Mouse (Mus musculus) WW6 (cell line): ENCODE results near the gene Vps51.
"Not testable (repeated sequence)": the region's sequence is repeated elsewhere in the genome, so short reads cannot be mapped to it uniquely, and the experiment has no call there.

Experiments
- DNase-seq: peaks from one replicate; pipeline ENCODE4 v3.0.0-alpha.2; 2013; ENCODE audit warnings: low read depth, low spot score

The Vps51 gene

DNA sequence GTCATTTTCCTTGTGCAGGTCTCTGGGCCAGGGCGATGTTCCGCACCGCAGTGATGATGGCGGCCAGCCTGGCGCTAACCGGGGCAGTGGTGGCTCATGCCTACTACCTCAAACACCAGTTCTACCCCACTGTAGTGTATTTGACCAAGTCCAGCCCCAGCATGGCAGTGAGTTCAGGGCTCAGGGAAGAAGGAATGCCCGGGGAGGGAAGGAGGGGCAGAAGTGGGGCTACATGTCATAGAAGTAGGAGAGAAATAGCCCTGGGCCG is 29.2 kb downstream of the Vps51 start:
- DNase-seq, result no peak

DNA sequence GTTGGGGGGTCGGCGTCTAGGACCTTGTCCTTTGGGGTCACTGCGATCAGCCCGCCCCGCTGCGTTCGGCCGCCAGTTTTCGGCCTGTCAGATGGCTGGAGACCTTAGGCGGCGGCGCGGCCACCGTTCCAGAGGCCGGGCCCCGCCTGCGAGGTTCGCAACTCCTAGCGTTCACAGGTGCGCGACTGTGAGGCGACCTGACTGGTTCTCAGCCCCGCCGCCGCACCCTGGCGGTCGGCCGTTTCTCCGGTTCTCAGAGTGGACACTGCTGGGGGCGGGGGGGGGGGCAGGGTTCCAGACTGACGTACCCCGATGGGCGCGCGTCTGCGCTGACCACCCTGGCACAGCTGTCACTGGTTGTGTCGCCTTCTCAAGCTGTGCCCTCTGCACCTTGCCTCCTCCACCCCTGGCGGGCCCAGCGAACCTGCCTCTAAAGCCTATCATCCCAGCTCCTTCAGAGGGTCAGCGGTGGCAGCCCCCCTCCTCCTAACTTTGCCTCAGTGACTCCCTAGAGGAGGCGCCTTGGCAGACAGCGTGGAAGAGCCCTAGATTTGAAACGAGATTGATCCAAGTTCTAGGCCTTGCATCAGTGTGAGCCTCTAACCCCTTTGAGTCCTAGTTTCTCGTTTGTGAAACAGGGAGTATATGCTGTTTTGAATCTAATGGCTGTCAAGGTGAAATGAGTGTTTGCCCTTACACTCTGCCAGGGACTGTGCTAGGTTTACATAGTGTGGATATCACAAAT is 29.7 kb downstream of the Vps51 start:
- no peak for DNase-seq

DNA sequence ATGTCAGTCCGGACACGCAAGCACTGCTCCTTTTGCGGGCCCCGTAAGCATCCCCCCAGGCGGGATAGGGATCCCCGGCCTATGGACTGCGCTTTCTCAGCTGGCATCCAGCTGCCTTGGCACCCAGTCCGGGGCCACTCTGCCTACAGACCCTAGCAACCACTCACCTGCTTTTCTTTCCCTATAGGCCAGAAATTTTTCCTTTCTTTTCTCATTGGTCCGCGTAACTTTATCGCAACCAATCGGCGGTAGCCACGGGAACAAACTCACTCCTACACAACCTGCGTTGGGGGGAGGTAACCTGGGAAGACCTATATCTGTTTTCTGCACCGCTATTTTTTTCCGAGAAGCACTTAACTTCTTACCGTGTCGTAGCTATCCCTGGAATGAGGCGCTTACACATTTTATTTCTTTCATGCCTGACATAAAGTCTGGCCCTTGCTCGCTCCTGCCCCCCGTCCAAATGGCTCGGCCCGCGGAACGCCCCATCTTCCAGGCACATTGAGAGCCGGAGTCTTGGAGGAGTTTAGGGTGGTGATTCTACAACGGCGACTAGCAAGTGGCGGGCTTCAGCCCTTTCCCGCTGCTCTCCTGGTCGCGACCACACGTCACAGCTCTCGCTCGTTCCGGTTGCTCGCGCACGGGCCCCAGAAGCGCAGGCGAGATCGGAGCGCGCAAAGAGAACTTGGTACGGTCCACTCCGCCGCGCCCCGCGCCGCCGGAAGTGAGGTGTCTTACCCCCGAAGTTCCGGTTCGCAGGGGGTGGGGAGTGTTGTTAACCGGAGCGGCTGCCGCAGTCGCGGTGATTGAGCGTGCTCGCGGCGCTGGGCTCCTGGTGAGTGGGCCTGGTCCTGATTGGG is 30.5 kb downstream of the Vps51 start, which contains the start of gene Syvn1:
Syvn1 (plus strand) TSS at position 283 of the 860 bp plus-strand sequence.
- DNase-seq, result no peak

DNA sequence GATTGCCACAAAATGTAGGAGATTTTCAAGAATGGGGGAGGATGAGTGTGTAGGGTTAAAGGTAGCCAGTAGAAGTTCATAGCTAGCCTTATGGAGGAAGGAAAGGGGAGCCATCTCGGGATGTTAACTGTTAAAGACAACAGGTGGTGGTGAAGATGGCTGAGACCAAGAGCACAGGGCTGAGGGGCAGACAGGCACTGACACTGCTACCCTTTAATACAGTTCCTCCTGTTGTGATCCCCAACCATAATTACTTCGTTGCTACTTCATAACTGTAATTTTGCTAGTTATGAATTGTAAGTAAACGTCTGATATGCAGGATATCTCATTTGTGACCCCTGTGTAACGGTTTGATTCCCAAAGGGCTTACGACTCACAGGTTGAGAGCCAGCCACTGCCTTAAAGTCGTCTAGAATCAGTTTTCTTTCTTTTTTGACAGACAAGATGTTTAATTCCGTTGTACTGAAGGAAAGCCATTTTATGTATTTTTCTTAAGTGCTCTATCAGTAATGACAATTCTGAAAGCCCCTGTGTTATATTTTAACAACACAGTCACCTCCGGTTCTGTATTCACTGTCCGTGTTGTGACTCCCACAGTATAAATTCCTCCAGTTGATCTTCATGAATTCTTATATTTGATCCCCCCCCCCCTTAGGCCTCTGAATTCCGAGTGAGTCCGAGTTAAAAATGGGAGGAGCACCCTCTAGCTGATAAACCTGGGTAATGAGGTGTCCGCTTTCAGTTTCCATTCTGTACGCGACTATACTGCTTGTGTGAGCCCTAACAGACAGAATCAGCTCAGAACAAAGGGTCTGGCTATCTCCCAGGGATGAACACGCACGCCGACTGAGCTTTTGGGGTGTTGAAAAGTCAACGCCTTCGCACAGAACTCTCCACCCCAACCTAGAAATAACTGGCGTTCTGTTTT is 31.4 kb downstream of the Vps51 start:
- no peak for DNase-seq

DNA sequence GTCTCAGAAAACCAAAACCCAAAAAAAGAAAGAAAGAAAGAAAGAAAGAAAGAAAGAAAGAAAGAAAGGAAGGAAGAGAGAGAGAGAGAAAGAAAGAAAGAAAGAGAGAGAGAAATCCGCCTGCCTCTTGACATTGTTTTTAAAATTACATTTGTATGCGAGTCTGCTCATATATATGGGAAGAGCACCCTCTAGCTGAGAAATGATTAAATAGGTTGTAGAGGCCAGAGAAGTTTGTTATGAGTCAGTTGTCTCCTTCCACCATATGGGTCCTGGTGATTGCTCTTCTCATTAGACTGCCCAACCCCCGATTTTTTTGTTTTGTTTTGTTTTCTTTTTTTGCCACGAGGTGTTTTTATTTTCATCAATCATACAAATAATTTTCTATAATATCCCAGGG is 32.9 kb downstream of the Vps51 start:
- DNase-seq, result not testable (repeated sequence)

DNA sequence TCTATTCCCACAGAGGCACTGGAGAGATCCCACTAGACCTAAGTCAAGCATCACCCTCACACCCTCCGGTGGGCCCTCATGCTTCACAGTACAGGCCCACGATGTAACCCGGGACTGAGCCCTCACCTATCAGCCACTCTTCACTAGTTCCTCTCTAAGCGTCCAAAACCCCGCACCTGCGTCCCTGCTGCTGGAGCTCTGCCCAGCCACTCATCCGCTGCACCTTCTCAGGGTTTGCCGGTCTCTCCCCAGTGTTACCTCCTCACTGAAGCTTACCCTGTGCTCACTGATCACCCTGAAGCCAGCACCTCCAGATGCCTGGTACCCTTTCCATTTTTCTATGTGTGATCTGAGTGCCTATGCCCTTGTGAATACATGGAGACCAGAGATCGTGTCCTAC is 34.7 kb downstream of the Vps51 start:
- no peak for DNase-seq

DNA sequence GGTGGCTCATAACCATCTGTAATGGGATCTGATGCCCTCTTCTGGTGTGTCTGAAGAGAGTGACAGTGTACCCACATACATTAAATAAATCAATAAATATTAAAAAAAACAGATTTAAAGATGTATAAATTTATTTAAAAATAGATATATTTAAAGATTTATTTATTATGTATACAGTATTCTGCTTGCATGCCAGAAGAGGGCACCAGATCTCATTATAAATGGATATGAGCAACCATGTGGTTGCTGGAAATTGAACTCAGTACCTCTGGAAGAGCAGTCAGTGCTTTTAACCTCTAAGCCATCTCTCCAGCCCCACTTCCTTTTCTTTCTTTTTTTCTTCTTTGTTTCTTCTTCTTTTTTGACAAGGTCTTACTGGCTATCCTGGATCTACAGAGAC is 37.0 kb downstream of the Vps51 start:
- DNase-seq, result no peak

DNA sequence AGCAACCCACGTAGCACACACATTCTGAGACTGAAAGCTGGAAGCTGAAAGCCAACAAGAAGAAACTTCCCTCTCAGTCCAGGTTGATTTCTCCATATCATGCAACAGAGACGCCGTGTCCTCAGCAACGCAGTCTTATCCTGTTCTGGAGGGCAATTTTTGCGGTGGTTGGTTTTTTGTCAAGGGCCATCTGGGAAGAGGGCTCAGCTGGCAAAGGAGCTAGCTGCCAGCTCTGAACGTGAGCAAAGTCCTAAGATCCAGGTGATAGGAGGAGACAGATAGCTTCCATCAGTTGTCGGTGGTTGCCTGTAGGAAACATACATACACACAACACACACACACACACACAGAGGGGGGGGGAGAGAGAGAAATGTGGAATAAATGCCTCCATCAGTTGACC is 38.7 kb downstream of the Vps51 start:
- no peak for DNase-seq

DNA sequence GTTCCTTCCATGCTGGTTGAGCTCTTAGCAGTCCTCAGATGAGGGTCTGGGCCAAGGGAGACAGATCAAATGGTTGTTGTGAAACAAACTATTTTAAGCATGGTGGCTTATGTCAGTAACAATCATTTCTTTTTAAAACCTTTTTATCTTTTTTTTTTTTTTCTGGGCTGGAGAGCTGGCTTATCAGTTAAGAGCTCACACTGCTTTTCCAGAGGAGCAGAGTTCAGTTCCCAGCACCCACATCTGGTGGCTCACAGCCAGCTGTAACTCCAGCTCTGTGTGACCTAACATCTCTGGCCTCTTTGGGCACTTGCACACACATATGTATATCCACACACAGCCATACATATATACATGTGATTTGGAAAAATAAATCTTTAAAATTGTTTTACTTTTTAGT is 39.3 kb downstream of the Vps51 start:
- DNase-seq, result no peak

DNA sequence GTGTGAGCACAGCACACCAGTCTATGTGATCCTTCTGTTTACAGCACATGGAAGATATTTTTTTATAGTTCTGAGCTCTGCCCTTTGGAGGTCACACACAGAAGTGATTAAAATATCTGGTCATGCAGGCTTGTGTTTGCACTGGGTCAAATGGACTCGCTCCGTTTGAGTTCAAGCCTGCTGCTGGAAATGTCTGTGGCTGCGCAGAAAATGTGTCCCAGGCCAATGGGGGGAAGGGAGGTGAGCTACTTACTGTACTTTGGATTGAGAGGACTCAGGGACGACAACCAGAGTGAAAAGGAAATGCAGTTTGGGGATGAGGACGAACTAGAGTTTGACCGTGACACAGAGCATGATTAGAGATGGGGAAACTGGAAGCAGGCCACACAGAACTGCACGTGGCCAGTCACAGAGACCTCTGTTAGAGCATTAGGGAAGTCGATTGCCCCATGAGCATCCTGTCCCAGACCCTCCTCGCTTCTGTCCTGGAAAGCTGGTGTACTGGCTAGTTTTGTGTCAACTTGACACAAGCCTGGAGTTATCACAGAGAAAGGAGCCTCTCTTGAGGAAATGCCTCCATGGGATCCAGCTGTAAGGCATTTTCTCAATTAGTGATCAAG is 41.0 kb downstream of the Vps51 start:
- DNase-seq, result no peak

DNA sequence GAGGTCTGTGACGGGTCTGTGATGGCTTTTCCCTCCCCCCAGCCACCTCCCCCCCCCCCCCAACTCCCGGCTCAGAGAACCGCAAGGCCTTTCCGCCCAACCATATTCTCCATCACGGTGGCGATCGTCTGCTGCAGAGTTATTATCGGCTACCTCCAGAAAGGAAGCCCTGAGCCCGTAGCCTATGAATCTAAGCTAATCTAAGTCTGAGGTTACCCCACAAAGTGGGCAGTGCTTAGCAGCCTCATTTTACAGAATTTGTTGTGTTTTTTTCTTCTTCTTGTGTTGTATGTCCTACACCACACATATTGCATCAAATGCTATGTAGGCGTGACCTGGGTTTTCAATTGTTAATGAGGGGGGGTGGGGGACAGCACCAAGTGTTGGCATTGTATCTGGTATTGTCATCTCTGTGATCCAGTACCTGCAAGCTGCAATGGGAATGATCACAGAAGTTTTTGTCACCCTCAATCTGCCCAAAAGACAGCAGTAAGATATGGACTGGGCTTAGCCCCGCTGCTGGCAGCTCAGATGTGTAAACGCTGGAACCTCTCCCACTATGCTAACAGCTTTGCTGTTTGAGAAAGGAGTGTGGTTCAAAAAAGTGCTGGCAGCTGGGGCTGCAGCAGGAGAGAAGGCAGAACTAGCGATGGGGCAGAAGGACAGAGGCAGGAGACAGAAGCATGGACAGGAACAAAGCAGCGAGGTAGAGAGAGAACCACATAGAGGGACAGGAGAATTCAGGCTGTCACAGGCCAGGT is 46.3 kb downstream of the Vps51 start:
- DNase-seq, result no peak

DNA sequence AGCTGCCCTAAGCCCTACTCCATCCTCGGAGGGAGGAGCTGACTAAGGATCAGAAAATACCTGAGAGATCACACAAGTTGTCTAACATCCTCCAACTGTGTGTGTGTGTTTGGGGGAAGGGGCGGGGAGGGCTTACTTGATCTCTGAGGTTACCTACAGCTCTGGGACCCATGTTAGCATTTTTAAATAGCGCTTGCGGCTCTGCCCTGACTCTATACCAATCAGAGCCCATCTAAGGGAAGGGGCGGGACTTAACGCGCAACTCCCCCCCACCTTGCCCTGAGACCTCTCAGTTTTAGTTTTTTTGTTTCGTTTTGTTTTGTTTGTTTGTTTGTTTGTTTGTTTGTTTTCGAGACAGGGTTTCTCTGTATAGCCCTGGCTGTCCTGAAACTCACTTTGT is 47.6 kb downstream of the Vps51 start:
- no peak for DNase-seq

DNA sequence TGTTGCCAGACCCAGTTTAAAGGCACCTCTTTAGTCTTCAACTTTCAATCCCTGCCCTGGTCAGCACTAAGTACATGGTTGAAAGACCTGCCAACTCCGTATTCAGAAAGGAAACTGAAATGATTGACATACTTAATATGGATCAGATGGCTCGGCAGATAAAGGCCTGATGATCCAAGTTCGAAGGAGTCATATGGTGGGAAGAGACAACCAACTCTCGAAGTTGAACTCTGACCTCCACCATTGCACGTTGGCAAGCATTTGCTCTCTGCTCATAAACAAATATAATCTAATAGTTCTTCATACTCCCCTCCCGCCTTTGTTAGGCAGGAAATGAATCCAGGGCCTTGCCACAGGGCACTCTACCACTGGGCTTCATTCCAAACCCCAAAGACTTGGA is 48.0 kb downstream of the Vps51 start:
- no peak for DNase-seq

DNA sequence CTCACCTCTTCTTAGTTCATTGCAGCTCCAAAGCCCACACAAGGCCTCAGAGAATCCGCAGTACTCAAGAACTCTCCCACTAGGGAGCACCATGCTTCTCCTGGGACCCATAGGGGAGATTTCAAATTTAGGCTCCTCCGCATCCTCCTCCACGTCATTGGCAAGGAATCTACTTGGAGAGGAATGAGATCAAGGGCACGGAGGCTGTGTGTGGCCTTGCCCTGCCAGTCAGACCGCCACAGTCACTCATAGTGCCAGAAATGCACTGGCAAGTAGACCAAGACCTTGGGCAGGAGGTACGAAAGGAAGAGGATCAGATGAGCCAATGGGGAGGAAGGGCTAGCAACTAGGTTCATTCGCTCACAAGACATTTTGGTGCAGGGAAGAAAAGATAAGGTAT is 53.1 kb downstream of the Vps51 start:
- DNase-seq, result no peak

DNA sequence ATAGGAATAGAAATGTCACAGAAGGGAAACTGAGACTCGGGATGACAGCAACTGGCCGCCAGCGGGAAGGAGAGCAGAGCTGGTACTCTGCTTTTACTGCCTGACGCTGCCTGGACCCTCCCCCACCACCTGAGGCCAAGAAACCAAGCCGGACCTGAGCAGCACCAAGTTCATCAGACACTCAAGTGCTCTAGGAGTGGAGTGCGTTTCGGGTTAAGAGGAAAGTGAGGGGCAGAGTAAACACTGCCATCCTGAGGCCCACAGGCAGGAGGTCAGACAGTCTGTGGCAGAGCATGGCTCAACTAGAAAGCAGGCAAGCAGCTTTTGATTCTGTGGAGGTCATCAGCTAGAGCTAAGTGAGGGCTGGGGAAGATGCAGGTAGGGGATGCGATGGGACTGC is 54.0 kb downstream of the Vps51 start:
- DNase-seq, result no peak

DNA sequence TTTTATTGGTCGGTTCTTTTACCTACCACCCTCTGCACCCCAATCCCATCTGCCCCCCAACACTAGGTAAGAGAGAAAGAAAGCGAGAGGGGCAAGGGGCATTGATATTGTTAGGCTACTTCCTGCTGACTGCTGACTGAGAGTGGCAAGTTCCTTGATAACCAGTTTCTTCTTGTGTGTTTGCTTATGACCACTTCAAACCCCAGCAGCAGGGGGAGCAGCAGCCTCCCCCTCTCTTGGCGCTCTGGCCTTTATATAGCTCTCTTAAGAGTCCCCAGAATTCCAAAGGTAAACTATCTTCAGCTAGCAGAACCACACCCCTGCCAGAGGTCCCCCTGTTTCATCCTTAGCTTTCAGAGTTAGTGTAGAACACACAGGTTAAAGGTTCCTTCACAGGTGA is 56.8 kb downstream of the Vps51 start:
- no peak for DNase-seq

DNA sequence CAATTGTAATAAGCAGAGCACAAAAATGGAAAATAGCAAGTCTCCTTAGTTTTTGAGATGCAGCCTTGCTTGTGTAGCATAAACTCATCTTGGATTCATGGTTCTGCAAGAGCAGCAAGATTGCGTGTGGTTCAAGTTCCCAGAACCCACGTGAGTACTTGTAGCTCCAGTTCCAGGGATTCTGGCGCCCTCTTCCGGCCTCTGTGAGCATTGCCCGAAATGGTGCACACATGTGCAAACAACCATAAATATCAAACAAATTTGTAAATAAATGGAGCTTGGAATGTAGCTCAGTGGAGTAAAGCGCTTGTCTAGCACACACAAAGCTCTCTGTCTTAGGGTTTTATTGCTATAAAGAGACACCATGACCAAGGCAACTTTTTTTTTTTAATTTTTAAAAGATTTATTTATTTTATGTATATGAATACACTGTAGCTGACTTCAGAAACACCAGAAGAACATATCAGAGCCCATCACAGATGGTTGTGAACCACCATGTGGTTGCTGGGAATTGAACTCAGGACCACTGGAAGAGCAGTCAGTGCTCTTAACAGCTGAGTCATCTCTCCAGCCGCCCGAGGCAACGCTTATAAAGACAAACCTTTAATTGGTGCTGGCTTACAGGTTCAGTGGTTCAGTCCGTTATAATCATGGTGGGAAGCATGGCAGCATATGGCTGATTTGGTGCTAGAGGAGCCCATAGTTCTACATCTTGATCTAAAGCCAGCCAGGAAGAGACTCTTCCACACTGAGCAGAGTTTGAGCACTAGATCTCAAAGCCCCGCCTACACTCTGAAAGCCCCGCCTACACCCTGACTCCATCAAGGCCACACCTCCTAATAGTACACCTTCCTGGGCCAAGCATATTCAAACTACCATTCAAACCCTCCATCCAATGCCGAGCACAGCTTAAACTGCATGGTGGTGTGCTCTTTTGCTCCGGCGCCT is 58.6 kb downstream of the Vps51 start:
- DNase-seq, result no peak
